Mouse (Mus musculus) lung, postnatal 0 days (tissue): ENCODE results near the gene Hist1h4d.

Experiments used
- CTCF ChIP-seq: IDR thresholded peaks from 2 replicates; pipeline ENCODE4 v1.5.1; 2016; ENCODE audit warnings: antibody characterized with exemption, mild to moderate bottlenecking
- EP300 ChIP-seq: IDR thresholded peaks from 2 replicates; pipeline ENCODE4 v1.6.1; 2016; ENCODE audit warnings: antibody characterized with exemption, mild to moderate bottlenecking, control low read depth

GRCm38 (mm10) chr13:23609844-23610243 is 28.4 kb downstream of the Hist1h4d start:
- TF ChIP-seq CTCF = no peak
- TF ChIP-seq EP300 = no peak
